ENCODE assay signal across 8 mouse cellular contexts in the genomic region with DNA sequence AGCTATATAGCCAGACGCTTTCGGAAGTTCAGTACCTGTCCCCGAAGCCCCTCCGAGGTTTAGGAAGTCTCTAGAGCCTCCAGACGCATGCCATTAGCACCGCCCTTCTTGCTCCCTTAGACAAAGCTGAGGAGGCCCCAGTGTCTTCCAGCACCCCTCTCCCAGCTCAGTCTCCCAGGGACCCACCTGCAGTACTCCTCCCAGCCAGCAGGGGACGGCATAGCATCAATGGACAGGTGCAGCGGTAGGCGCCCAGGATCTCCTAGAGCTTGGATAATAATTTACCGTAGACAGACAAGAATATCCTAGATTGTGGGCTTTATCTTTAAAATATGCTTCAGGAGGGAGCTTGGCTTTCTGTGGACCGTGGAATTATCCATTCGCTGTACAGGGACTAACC. TPM values are rescaled to one million over a fixed set of nuclear protein-coding genes. Genes with fewer than 3 reads are reported as not detected.
DNase-seq lines count a peak whose midpoint lies in the region; ATAC-seq and TF ChIP-seq lines count a peak whose summit lies in the region.

No protein-coding gene starts in this region.

- H3K4me1 ChIP-seq in ES-Bruce4 (ENCODE audit: control insufficient read depth, insufficient read depth, low read length) = peaks cover 4% of the 10 kb centered on the region
- peaks cover 16% of the 10 kb centered on the region for H3K4me1 ChIP-seq in forebrain, embryonic 12.5 days

- peak; percentile 93 for TF ChIP-seq CTCF in ES-Bruce4 (IDR thresholded peaks at IDR 0.05; ENCODE audit: low read depth, low read length)

- H3K27ac ChIP-seq in ES-Bruce4 (ENCODE audit: insufficient read depth, low read length) = no peak overlapping the region
- no peak overlapping the region for H3K27ac ChIP-seq in forebrain, embryonic 12.5 days

- no peak for TF ChIP-seq POLR2A in ES-Bruce4 (IDR thresholded peaks at IDR 0.05; ENCODE audit: insufficient read depth, low read length)

- H3K4me2 ChIP-seq in forebrain, embryonic 12.5 days = no peak overlapping the region

- no peak overlapping the region for H3K4me3 ChIP-seq in ES-Bruce4 (ENCODE audit: low read depth, low read length)
- no peak overlapping the region for H3K4me3 ChIP-seq in forebrain, embryonic 12.5 days (replicated peaks)

- no peaks in the 10 kb centered on the region for H3K27me3 ChIP-seq in ES-Bruce4 (ENCODE audit: control insufficient read depth, insufficient read depth, low read length, poor library complexity, severe bottlenecking)
- H3K27me3 ChIP-seq in forebrain, embryonic 12.5 days = peaks cover 6% of the 10 kb centered on the region; the same call in 1 of the 2 replicates

- ATAC-seq in forebrain, embryonic 12.5 days (ENCODE audit: low FRiP score) = peak; percentile 61; the same call in 1 of the 2 replicates

- peak; percentile 63 for DNase-seq in brain, adult 2 months (ENCODE audit: low read depth, low spot score)
- DNase-seq in heart, postnatal 4 days = peak; percentile 92
- peak; percentile 85 to 86 for DNase-seq in layer of hippocampus, postnatal 10 days (ENCODE audit: low spot score in 2 of 2)
- peak; percentile 91 for DNase-seq in lung, postnatal 14 days
- peak; percentile 72 for DNase-seq in retina, postnatal 1 day
- peak; percentile 74 to 89 for DNase-seq in urinary bladder, adult 18-20 months (ENCODE audit: low spot score in 2 of 2)

- 14% methylated on average over 12 of the region's 12 CpGs for WGBS in forebrain, embryonic 12.5 days

- no peak overlapping the region for H3K9ac ChIP-seq in ES-Bruce4 (ENCODE audit: low read depth, poor library complexity, severe bottlenecking)
- no peak overlapping the region for H3K9ac ChIP-seq in forebrain, embryonic 12.5 days

- no peak for TF ChIP-seq EP300 in ES-Bruce4 (IDR thresholded peaks at IDR 0.05; ENCODE audit: insufficient read depth, low read depth, low read length)

- H3K9me3 ChIP-seq in ES-Bruce4 (replicated peaks; ENCODE audit: control insufficient read depth, insufficient read depth, low read length, poor library complexity, severe bottlenecking) = no peaks in the 10 kb centered on the region
- H3K9me3 ChIP-seq in forebrain, embryonic 12.5 days = no peaks in the 10 kb centered on the region

- no peaks in the 10 kb centered on the region for H3K36me3 ChIP-seq in ES-Bruce4 (ENCODE audit: control insufficient read depth, insufficient read depth, low read length, poor library complexity, severe bottlenecking)
- no peaks in the 10 kb centered on the region for H3K36me3 ChIP-seq in forebrain, embryonic 12.5 days (replicated peaks)

RNA-seq across cellular contexts. Expression of a gene that starts 7.4 kb away (rescaled TPM):
- 126 and 142 TPM in 2 replicates for polyA plus RNA-seq in ES-Bruce4 (2011; ENCODE audit: insufficient read depth, insufficient read length, low read depth, missing spikeins)
- polyA plus RNA-seq in forebrain, embryonic 12.5 days (2016; fragmentation: Nextera tagmentation; extraction: Ambion mirVana) = 252 and 263 TPM in 2 replicates
- 100 to 1,000 TPM; 104 to 111 TPM for total RNA-seq in heart, postnatal 4 days (2021)
- total RNA-seq in layer of hippocampus, postnatal 10 days (2021) = 100 to 1,000 TPM; 171 to 194 TPM
